Mouse (Mus musculus): Measurements from ENCODE around the gene Rcbtb2.

DNA sequence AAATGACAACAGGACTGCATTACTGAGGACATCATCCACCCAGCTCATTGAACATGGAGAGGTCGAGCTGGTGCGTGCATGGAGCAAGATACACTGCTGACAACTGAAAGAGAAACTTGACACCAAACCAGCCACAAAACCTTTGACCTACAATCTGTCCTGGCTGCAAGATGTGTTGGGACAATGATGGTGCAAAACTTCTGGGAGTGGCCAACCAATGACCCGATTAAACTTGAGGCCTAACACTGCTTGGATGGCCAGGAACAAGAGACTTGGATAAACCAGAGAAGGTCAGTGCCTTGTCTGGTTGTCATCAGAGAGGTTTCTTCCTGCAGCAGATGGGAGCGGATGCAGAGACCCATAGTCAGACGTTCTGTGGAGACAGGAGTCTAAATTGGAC is 7.7 kb downstream of the Rcbtb2 start:
- TF ChIP-seq CTCF (conservative IDR thresholded peaks at IDR 0.05; ENCODE audit: low read length) (no peak), POU5F1 (IDR thresholded peaks at IDR 0.05; ENCODE audit: borderline replicate concordance, low read length) (no peak)

Data from E14TG2a.4 (cell line).